Mouse (Mus musculus) spleen, adult 18-20 months (tissue): Measurements from ENCODE around the gene C730034F03Rik.
"Not testable (repeated sequence)": the region's sequence is repeated elsewhere in the genome, so short reads cannot be mapped to it uniquely, and the experiment has no call there.

Source experiments
- DNase-seq, 2 experiments: peaks; one replicate each; pipeline ENCODE4 v3.0.0; 2022; ENCODE audit warnings: mixed read lengths in 2 of 2

Gene C730034F03Rik

GRCm38 (mm10) chr15:89429352-89430221, at the start of gene C730034F03Rik, which contains the start of the genes Gm44502 and Chkb:
Gene C730034F03Rik, plus strand, starts transcription at chr15:89429589.
Gene Gm44502, minus strand, starts transcription at chr15:89429696.
Gene Chkb, minus strand, starts transcription at chr15:89429908.
- DNase-seq = peak; percentile 83 to 85

GRCm38 (mm10) chr15:89384617-89385016, 44.8 kb upstream of the C730034F03Rik start, which contains the start of gene Klhdc7b:
Gene Klhdc7b, plus strand, starts transcription at chr15:89384917.
- no peak for DNase-seq

GRCm38 (mm10) chr15:89387127-89387526, 42.3 kb upstream of the C730034F03Rik start:
- no peak for DNase-seq

- DNase-seq = no peak
These were observed 39.3 kb upstream of the C730034F03Rik start for GRCm38 (mm10) chr15:89390081-89390480.

- DNase-seq = no peak
These were observed 32.5 kb upstream of the C730034F03Rik start for GRCm38 (mm10) chr15:89396883-89397282.

- no peak for DNase-seq
These were observed 31.2 kb upstream of the C730034F03Rik start for GRCm38 (mm10) chr15:89398146-89398545.

GRCm38 (mm10) chr15:89399716-89400115, 29.7 kb upstream of the C730034F03Rik start:
- no peak for DNase-seq

- no peak for DNase-seq
These were observed 26.9 kb upstream of the C730034F03Rik start for GRCm38 (mm10) chr15:89402471-89402870.

GRCm38 (mm10) chr15:89404831-89405623, 24.4 kb upstream of the C730034F03Rik start:
- DNase-seq = no peak

GRCm38 (mm10) chr15:89406691-89407090, 22.7 kb upstream of the C730034F03Rik start:
- no peak for DNase-seq

GRCm38 (mm10) chr15:89410118-89410517, 19.3 kb upstream of the C730034F03Rik start, which contains the start of gene Syce3:
Gene Syce3, minus strand, starts transcription at chr15:89410503.
- DNase-seq = no peak

- DNase-seq = no peak
These were observed 14.1 kb upstream of the C730034F03Rik start for GRCm38 (mm10) chr15:89415282-89415681.

GRCm38 (mm10) chr15:89421938-89422337, 7.5 kb upstream of the C730034F03Rik start:
- no peak for DNase-seq

- DNase-seq = no peak
These were observed 4.8 kb upstream of the C730034F03Rik start for GRCm38 (mm10) chr15:89424621-89425020.

GRCm38 (mm10) chr15:89425711-89426121, 3.7 kb upstream of the C730034F03Rik start, which contains the start of gene Cpt1b:
Gene Cpt1b, minus strand, starts transcription at chr15:89425863.
- DNase-seq = no peak

- no peak for DNase-seq
These were observed 2.7 kb upstream of the C730034F03Rik start for GRCm38 (mm10) chr15:89426716-89427115.

GRCm38 (mm10) chr15:89428136-89428790, 1.1 kb upstream of the C730034F03Rik start:
- DNase-seq = no peak

GRCm38 (mm10) chr15:89428821-89429351, 503 bp upstream of the C730034F03Rik start:
- no peak for DNase-seq

GRCm38 (mm10) chr15:89430341-89430740, 952 bp downstream of the C730034F03Rik start:
- DNase-seq = no peak

GRCm38 (mm10) chr15:89430771-89431170, 1.4 kb downstream of the C730034F03Rik start:
- DNase-seq = not testable (repeated sequence)

- DNase-seq = no peak
These were observed 1.9 kb downstream of the C730034F03Rik start for GRCm38 (mm10) chr15:89431271-89431670.

- no peak for DNase-seq
These were observed 2.4 kb downstream of the C730034F03Rik start for GRCm38 (mm10) chr15:89431806-89432205.
